Mouse (Mus musculus) heart, embryonic 14.5 days (tissue): ENCODE results near the gene Serpinb6b. TPM values are rescaled to one million over a fixed set of nuclear protein-coding genes. Genes with fewer than 3 reads are reported as not detected.

Source experiments
- ATAC-seq: fragments of 200-750 bp; cut with Nextera tagmentation; 2 replicates; pipeline ENCODE4 v1.8.0; 2017; ENCODE audit warnings: low read depth, moderate TSS enrichment; ENCODE audit not compliant: insufficient number of reproducible peaks, insufficient read depth, low FRiP score
- H3K27ac ChIP-seq, 2 experiments: fragments of 200-500 bp in 1 of 2; fragments of 300-500 bp in 1 of 2; sonication (generic) in 1 of 2; replicated peaks in 1 of 2; 2 replicates each; pipeline ENCODE4 v1.5.1; 2012 to 2014; ENCODE audit warnings: low read depth in 2 of 2, low read length in 2 of 2, control low read depth in 1 of 2, mild to moderate bottlenecking in 1 of 2, mixed read lengths in 1 of 2; ENCODE audit not compliant: control insufficient read depth in 1 of 2, insufficient read depth in 1 of 2
- H3K27me3 ChIP-seq: fragments of 300-500 bp; sonication (generic); 2 replicates; pipeline ENCODE4 v1.6.1; 2014; ENCODE audit warnings: mild to moderate bottlenecking, low read length, control low read depth; ENCODE audit not compliant: control insufficient read depth, insufficient read depth
- H3K36me3 ChIP-seq: fragments of 300-500 bp; sonication (generic); 2 replicates; pipeline ENCODE4 v1.6.1; 2014; ENCODE audit warnings: mild to moderate bottlenecking, control low read depth, low read length, mixed read lengths; ENCODE audit not compliant: control insufficient read depth, insufficient read depth
- H3K4me1 ChIP-seq, 2 experiments: fragments of 200-500 bp in 1 of 2; fragments of 300-500 bp in 1 of 2; sonication (generic) in 1 of 2; 2 replicates each; pipeline ENCODE4 v1.6.1; 2012 to 2014; ENCODE audit warnings: low read length in 2 of 2, control low read depth in 1 of 2, mixed read lengths in 1 of 2; ENCODE audit not compliant: control insufficient read depth in 2 of 2, insufficient read depth in 2 of 2
- H3K4me2 ChIP-seq: fragments of 300-500 bp; sonication (generic); 2 replicates; pipeline ENCODE4 v1.6.1; 2014; ENCODE audit warnings: mild to moderate bottlenecking, low read length
- H3K4me3 ChIP-seq, 2 experiments: fragments of 200-500 bp in 1 of 2; fragments of 300-500 bp in 1 of 2; sonication (generic) in 1 of 2; 2 replicates each; pipeline ENCODE4 v1.5.1; 2012 to 2014; ENCODE audit warnings: low read length in 2 of 2, mild to moderate bottlenecking in 2 of 2, control low read depth in 1 of 2, low read depth in 1 of 2, moderate library complexity in 1 of 2; ENCODE audit not compliant: control insufficient read depth in 1 of 2, insufficient read depth in 1 of 2
- H3K9ac ChIP-seq: fragments of 300-500 bp; sonication (generic); 2 replicates; pipeline ENCODE4 v1.6.1; 2014; ENCODE audit warnings: mild to moderate bottlenecking, low read length
- H3K9me3 ChIP-seq: fragments of 300-500 bp; sonication (generic); 2 replicates; pipeline ENCODE4 v1.6.1; 2016; ENCODE audit warnings: low read length, control low read depth; ENCODE audit not compliant: control insufficient read depth
- WGBS: fragments of 180-500 bp; shearing (Covaris S2); extraction: QIAGEN DNeasy Blood & Tissue Kit; methylation state at CpG from one replicate; pipeline ENCODE4 v1.1.7; 2014; 5-methylcytosine and 5-hydroxymethylcytosine counted together
- polyA plus RNA-seq: library from polyadenylated mRNA; unstranded; fragments of >200 nt; fragmentation: Nextera tagmentation; extraction: Ambion mirVana; gene quantifications from 2 replicates; pipeline ENCODE4 v1.2.1, GENCODE M21; 2014

Gene Serpinb6b
- polyA plus RNA-seq, 1 experiment from 2014 or later, result 23.9 TPM

GRCm38 (mm10) chr13:32975710-32976109, 10.7 kb downstream of the Serpinb6b start:
- H3K9ac ChIP-seq, result no peak overlapping the region
- H3K9me3 ChIP-seq, result no peaks in the 10 kb centered on the region
- H3K4me3 ChIP-seq, result no peak overlapping the region
- H3K36me3 ChIP-seq, result peaks cover 3% of the 10 kb centered on the region; the same call in 1 of the 2 replicates
- H3K27me3 ChIP-seq, result no peaks in the 10 kb centered on the region
- H3K4me2 ChIP-seq, result no peak overlapping the region
- ATAC-seq, result no peak
- no peak overlapping the region for H3K27ac ChIP-seq
- H3K4me1 ChIP-seq, result peaks cover 0 to 3% of the 10 kb centered on the region in 2 experiments; a peak in 1 of 4 replicates
- WGBS, result 15% methylated on average over 2 of the region's 2 CpGs

- no peak for ATAC-seq
- no peaks in the 10 kb centered on the region for H3K4me1 ChIP-seq
- 79% methylated on average over 4 of the region's 4 CpGs for WGBS
Observed at GRCm38 (mm10) chr13:32982556-32983042, 17.6 kb downstream of the Serpinb6b start.

GRCm38 (mm10) chr13:32986256-32986655, 21.2 kb downstream of the Serpinb6b start:
- Histone ChIP-seq H3K36me3 (no peaks in the 10 kb centered on the region), H3K4me3 (no peak overlapping the region), H3K9ac (no peak overlapping the region), H3K4me2 (no peak overlapping the region), H3K4me1 (no peaks in the 10 kb centered on the region), H3K27me3 (no peaks in the 10 kb centered on the region), H3K9me3 (no peaks in the 10 kb centered on the region), H3K27ac (no peak overlapping the region)
- ATAC-seq, result no peak

More at GRCm38 (mm10) chr13:32982556-32983042, 17.6 kb downstream of the Serpinb6b start:
- Histone ChIP-seq H3K4me3 (no peak overlapping the region), H3K9me3 (no peaks in the 10 kb centered on the region), H3K36me3 (no peaks in the 10 kb centered on the region), H3K27ac (no peak overlapping the region), H3K4me2 (no peak overlapping the region), H3K9ac (no peak overlapping the region), H3K27me3 (no peaks in the 10 kb centered on the region)

- ATAC-seq, result no peak; the same call in 1 of the 2 replicates
- peak overlapping the region; percentile 14 to 62; a peak in 1 of 4 replicates for H3K27ac ChIP-seq
- no peaks in the 10 kb centered on the region for H3K9me3 ChIP-seq
- H3K4me2 ChIP-seq, result 0 out of 2 replicates have a peak overlapping the region, but pooled peaks have one; percentile 18
- WGBS, result 42% methylated on average over 10 of the region's 10 CpGs
- peaks cover 5 to 8% of the 10 kb centered on the region in 2 experiments for H3K4me1 ChIP-seq
- H3K36me3 ChIP-seq, result no peaks in the 10 kb centered on the region
- no peak overlapping the region for H3K4me3 ChIP-seq
- no peak overlapping the region for H3K9ac ChIP-seq
- no peaks in the 10 kb centered on the region for H3K27me3 ChIP-seq
Observed at GRCm38 (mm10) chr13:32993152-32993893, 28.3 kb downstream of the Serpinb6b start.

- 75% methylated on average over 2 of the region's 2 CpGs for WGBS
- H3K27ac ChIP-seq, result peak overlapping the region in 1 of 2 experiments; percentile 62; a peak in 1 of 4 replicates
- peaks cover 5 to 8% of the 10 kb centered on the region in 2 experiments for H3K4me1 ChIP-seq
- H3K4me3 ChIP-seq, result no peak overlapping the region
- ATAC-seq, result no peak
- no peaks in the 10 kb centered on the region for H3K9me3 ChIP-seq
- no peaks in the 10 kb centered on the region for H3K36me3 ChIP-seq
- H3K9ac ChIP-seq, result no peak overlapping the region
- H3K4me2 ChIP-seq, result 0 out of 2 replicates have a peak overlapping the region, but pooled peaks have one; percentile 18
- no peaks in the 10 kb centered on the region for H3K27me3 ChIP-seq
Observed at GRCm38 (mm10) chr13:32993894-32994242, 28.9 kb downstream of the Serpinb6b start.

GRCm38 (mm10) chr13:32995051-32995450, 30.0 kb downstream of the Serpinb6b start:
- Histone ChIP-seq H3K4me1 (peaks cover 5 to 8% of the 10 kb centered on the region in 2 experiments), H3K4me3 (no peak overlapping the region), H3K9me3 (no peaks in the 10 kb centered on the region), H3K36me3 (no peaks in the 10 kb centered on the region), H3K27me3 (no peaks in the 10 kb centered on the region), H3K4me2 (no peak overlapping the region), H3K27ac (no peak overlapping the region), H3K9ac (no peak overlapping the region)
- no peak for ATAC-seq
- 72% methylated on average over 4 of the region's 4 CpGs for WGBS

- H3K9ac ChIP-seq, result no peak overlapping the region
- H3K4me1 ChIP-seq, result peaks cover 2 to 7% of the 10 kb centered on the region in 2 experiments
- ATAC-seq, result no peak
- no peak overlapping the region for H3K27ac ChIP-seq
- H3K4me2 ChIP-seq, result no peak overlapping the region
- no peaks in the 10 kb centered on the region for H3K27me3 ChIP-seq
- no peaks in the 10 kb centered on the region for H3K36me3 ChIP-seq
- no peak overlapping the region for H3K4me3 ChIP-seq
- 93% methylated on average over 5 of the region's 5 CpGs for WGBS
- no peaks in the 10 kb centered on the region for H3K9me3 ChIP-seq
Observed at GRCm38 (mm10) chr13:33001341-33001740, 36.3 kb downstream of the Serpinb6b start.
